Mouse (Mus musculus) MEL (cell line): ENCODE results near the gene Nap1l1. TPM values are rescaled to one million over a fixed set of nuclear protein-coding genes. Genes with fewer than 3 reads are reported as not detected.

ENCODE experiments used
- DNase-seq: peaks from one replicate; pipeline ENCODE4 v3.0.0; 2011; ENCODE audit warnings: low read depth, low spot score
- H3K27ac ChIP-seq: 2 replicates; pipeline ENCODE4 v1.5.1; 2012; ENCODE audit warnings: low read depth, mild to moderate bottlenecking, control low read depth, low read length, moderate library complexity; ENCODE audit not compliant: control insufficient read depth
- H3K27me3 ChIP-seq, 2 experiments: fragments of 150-350 bp in 1 of 2; sonication (generic) in 1 of 2; 2 replicates each; pipeline ENCODE4 v1.6.1; 2012; ENCODE audit warnings: low read length in 2 of 2, mild to moderate bottlenecking in 2 of 2, improper control_type of control experiment in 1 of 2, moderate library complexity in 1 of 2; ENCODE audit not compliant: insufficient read depth in 2 of 2, control insufficient read depth in 1 of 2
- H3K36me3 ChIP-seq, 2 experiments: 2 replicates each; pipeline ENCODE4 v1.6.1; 2012 to 2014; ENCODE audit warnings: low read length in 2 of 2, improper control_type of control experiment in 1 of 2, inconsistent platforms in 1 of 2, mild to moderate bottlenecking in 1 of 2; ENCODE audit not compliant: insufficient read depth in 2 of 2, control insufficient read depth in 1 of 2
- H3K4me1 ChIP-seq, 2 experiments: fragments of 150-350 bp in 1 of 2; sonication (generic) in 1 of 2; 2 replicates each; pipeline ENCODE4 v1.6.1; 2012; ENCODE audit warnings: low read length in 2 of 2, improper control_type of control experiment in 1 of 2, mild to moderate bottlenecking in 1 of 2; ENCODE audit not compliant: insufficient read depth in 2 of 2, control insufficient read depth in 1 of 2
- H3K4me3 ChIP-seq, 2 experiments: fragments of 150-350 bp in 1 of 2; sonication (generic) in 1 of 2; 2 replicates each; pipeline ENCODE4 v1.5.1; 2012; ENCODE audit warnings: low read depth in 2 of 2, low read length in 2 of 2, mild to moderate bottlenecking in 2 of 2, moderate library complexity in 2 of 2, control low read depth in 1 of 2, improper control_type of control experiment in 1 of 2; ENCODE audit not compliant: control insufficient read depth in 1 of 2, insufficient read depth in 1 of 2
- H3K79me2 ChIP-seq: 2 replicates; pipeline ENCODE4 v1.6.1; 2012; ENCODE audit warnings: mild to moderate bottlenecking, low read length, moderate library complexity; ENCODE audit not compliant: control insufficient read depth, poor library complexity, insufficient read depth
- H3K9ac ChIP-seq: 2 replicates; pipeline ENCODE4 v1.6.1; 2012; ENCODE audit warnings: low read depth, mild to moderate bottlenecking, control low read depth, low read length, moderate library complexity; ENCODE audit not compliant: control insufficient read depth, poor library complexity, severe bottlenecking
- H3K9me3 ChIP-seq: fragments of 150-350 bp; sonication (generic); replicated peaks from 2 replicates; pipeline ENCODE4 v1.6.1; 2012; ENCODE audit warnings: mild to moderate bottlenecking, low read length, improper control_type of control experiment, moderate library complexity; ENCODE audit not compliant: insufficient read depth
- CHD1 ChIP-seq: IDR thresholded peaks from 2 replicates; pipeline ENCODE4 v1.6.1; 2012; ENCODE audit warnings: low read depth, mild to moderate bottlenecking, inconsistent platforms, low read length, improper control_type of control experiment
- CHD2 ChIP-seq: IDR thresholded peaks from 2 replicates; pipeline ENCODE4 v1.6.1; 2011; ENCODE audit warnings: low read length, improper control_type of control experiment
- CTCF ChIP-seq, 3 experiments: IDR thresholded peaks in 2 of 3; conservative IDR thresholded peaks in 1 of 3; 2 replicates each; pipeline ENCODE4 v1.5.1; 2011 to 2012; ENCODE audit warnings: low read length in 3 of 3, low read depth in 2 of 3, mild to moderate bottlenecking in 2 of 3, improper control_type of control experiment in 1 of 3, inconsistent platforms in 1 of 3, mixed read lengths in 1 of 3, moderate library complexity in 1 of 3; ENCODE audit not compliant: control insufficient read depth in 1 of 3, insufficient read depth in 1 of 3, poor library complexity in 1 of 3, severe bottlenecking in 1 of 3
- ELF1 ChIP-seq: IDR thresholded peaks from 2 replicates; pipeline ENCODE4 v1.6.1; 2014; ENCODE audit warnings: low read depth, mild to moderate bottlenecking, inconsistent platforms, low read length, improper control_type of control experiment, moderate library complexity
- ETS1 ChIP-seq: IDR thresholded peaks from 2 replicates; pipeline ENCODE4 v1.6.1; 2012; ENCODE audit warnings: low read depth, mild to moderate bottlenecking, inconsistent platforms, low read length, improper control_type of control experiment, moderate library complexity
- GABPA ChIP-seq: IDR thresholded peaks from 2 replicates; pipeline ENCODE4 v1.6.1; 2012; ENCODE audit warnings: low read depth, mild to moderate bottlenecking, inconsistent platforms, low read length, improper control_type of control experiment, moderate library complexity
- GATA1 ChIP-seq: IDR thresholded peaks from 2 replicates; pipeline ENCODE4 v1.6.1; 2011; ENCODE audit warnings: low read depth, low read length, improper control_type of control experiment
- KAT2A ChIP-seq: conservative IDR thresholded peaks from 2 replicates; pipeline ENCODE4 v1.6.1; 2012; ENCODE audit warnings: low read depth, low read length, improper control_type of control experiment, inconsistent platforms
- MAZ ChIP-seq: IDR thresholded peaks from 2 replicates; pipeline ENCODE4 v1.6.1; 2012; ENCODE audit warnings: low read depth, mild to moderate bottlenecking, inconsistent platforms, low read length, improper control_type of control experiment
- MEF2A ChIP-seq: IDR thresholded peaks from 2 replicates; pipeline ENCODE4 v1.6.1; 2014; ENCODE audit warnings: low read depth, mild to moderate bottlenecking, inconsistent platforms, low read length, improper control_type of control experiment; ENCODE audit not compliant: poor library complexity, insufficient replicate concordance, severe bottlenecking; ENCODE audit errors: extremely low read depth
- MXI1 ChIP-seq: IDR thresholded peaks from 2 replicates; pipeline ENCODE4 v1.6.1; 2011; ENCODE audit warnings: mild to moderate bottlenecking, low read depth, low read length, improper control_type of control experiment
- MYC ChIP-seq: IDR thresholded peaks from 2 replicates; pipeline ENCODE4 v1.6.1; 2011; ENCODE audit warnings: low read depth, mild to moderate bottlenecking, low read length, improper control_type of control experiment, moderate library complexity
- NELFE ChIP-seq: IDR thresholded peaks from 2 replicates; pipeline ENCODE4 v1.6.1; 2011; ENCODE audit warnings: low read depth, low read length, improper control_type of control experiment
- NRF1 ChIP-seq: IDR thresholded peaks from 2 replicates; pipeline ENCODE4 v1.6.1; 2014; ENCODE audit warnings: low read depth, mild to moderate bottlenecking, inconsistent platforms, low read length, improper control_type of control experiment, moderate library complexity; ENCODE audit not compliant: poor library complexity, insufficient read depth, severe bottlenecking
- POLR2A ChIP-seq, 2 experiments: IDR thresholded peaks; 2 replicates each; pipeline ENCODE4 v1.6.1; 2011 to 2012; ENCODE audit warnings: low read length in 2 of 2, mild to moderate bottlenecking in 2 of 2, control low read depth in 1 of 2, improper control_type of control experiment in 1 of 2, low read depth in 1 of 2, moderate library complexity in 1 of 2; ENCODE audit not compliant: control insufficient read depth in 1 of 2, insufficient read depth in 1 of 2, poor library complexity in 1 of 2
- POLR2AphosphoS2 ChIP-seq: IDR thresholded peaks from 2 replicates; pipeline ENCODE4 v1.6.1; 2011; ENCODE audit warnings: low read length, improper control_type of control experiment
- POLR2AphosphoS5 ChIP-seq: IDR thresholded peaks from 2 replicates; pipeline ENCODE4 v1.6.1; 2012; ENCODE audit warnings: low read depth, borderline replicate concordance, mild to moderate bottlenecking, inconsistent platforms, low read length, moderate library complexity, mixed read lengths
- RCOR1 ChIP-seq: IDR thresholded peaks from 2 replicates; pipeline ENCODE4 v1.6.1; 2012; ENCODE audit warnings: low read depth, mild to moderate bottlenecking, inconsistent platforms, low read length, improper control_type of control experiment
- SIN3A ChIP-seq: IDR thresholded peaks from 2 replicates; pipeline ENCODE4 v1.6.1; 2012; ENCODE audit warnings: low read length, improper control_type of control experiment, inconsistent platforms
- SMC3 ChIP-seq: IDR thresholded peaks from 2 replicates; pipeline ENCODE4 v1.6.1; 2011; ENCODE audit warnings: low read depth, low read length, improper control_type of control experiment
- TAL1 ChIP-seq: IDR thresholded peaks from 2 replicates; pipeline ENCODE4 v1.6.1; 2012; ENCODE audit warnings: mild to moderate bottlenecking, inconsistent platforms, low read length, moderate library complexity, mixed read lengths
- TBP ChIP-seq: IDR thresholded peaks from 2 replicates; pipeline ENCODE4 v1.8.0; 2011; ENCODE audit warnings: low read depth, low read length, improper control_type of control experiment
- TCF12 ChIP-seq: IDR thresholded peaks from 2 replicates; pipeline ENCODE4 v1.6.1; 2014; ENCODE audit warnings: low read depth, mild to moderate bottlenecking, inconsistent platforms, low read length, improper control_type of control experiment, moderate library complexity
- UBTF ChIP-seq: IDR thresholded peaks from 2 replicates; pipeline ENCODE4 v1.6.1; 2012; ENCODE audit warnings: low read depth, mild to moderate bottlenecking, inconsistent platforms, low read length, improper control_type of control experiment, moderate library complexity, borderline replicate concordance; ENCODE audit not compliant: insufficient read depth
- USF1 ChIP-seq: IDR thresholded peaks from 2 replicates; pipeline ENCODE4 v1.6.1; 2014; ENCODE audit warnings: low read depth, mild to moderate bottlenecking, inconsistent platforms, low read length, improper control_type of control experiment, moderate library complexity
- ZC3H11A ChIP-seq: IDR thresholded peaks from 2 replicates; pipeline ENCODE4 v1.6.1; 2012; ENCODE audit warnings: low read depth, mild to moderate bottlenecking, inconsistent platforms, low read length, improper control_type of control experiment
- ZKSCAN1 ChIP-seq: IDR thresholded peaks from 2 replicates; pipeline ENCODE4 v1.6.1; 2012; ENCODE audit warnings: low read depth, mild to moderate bottlenecking, inconsistent platforms, low read length, improper control_type of control experiment, moderate library complexity
- ZMIZ1 ChIP-seq: IDR thresholded peaks from 2 replicates; pipeline ENCODE4 v1.6.1; 2012; ENCODE audit warnings: low read depth, mild to moderate bottlenecking, inconsistent platforms, low read length, improper control_type of control experiment, moderate library complexity
- ZNF384 ChIP-seq: IDR thresholded peaks from 2 replicates; pipeline ENCODE4 v1.6.1; 2012; ENCODE audit warnings: low read depth, mild to moderate bottlenecking, inconsistent platforms, low read length, improper control_type of control experiment
- polyA plus RNA-seq, 2 experiments: library from polyadenylated mRNA; stranded (reverse) in 1 of 2; unstranded in 1 of 2; fragments of >175 nt in 1 of 2; fragments of >200 nt in 1 of 2; gene quantifications; 2 replicates each; pipeline versions ENCODE4 v1.2.1 to v1.2.4; 2012; ENCODE audit warnings: low replicate concordance in 2 of 2, low read depth in 1 of 2; ENCODE audit not compliant: insufficient read length in 2 of 2, insufficient read depth in 1 of 2, missing spikeins in 1 of 2
- total RNA-seq: library from RNA; depleted of rRNA; stranded (reverse); fragments of 300-350 nt; gene quantifications from 2 replicates; pipeline ENCODE4 v1.2.3, GENCODE M21; 2012

Nap1l1 gene
- total and polyA plus RNA-seq, 3 experiments, result 183 to 591 (median 296) TPM

- no peak for TF ChIP-seq MAZ
- no peak for TF ChIP-seq CHD1
- TF ChIP-seq ZNF384, result no peak
- TF ChIP-seq TBP, result no peak
- no peak for TF ChIP-seq RCOR1
- TF ChIP-seq SMC3, result no peak
- TF ChIP-seq ZC3H11A, result no peak
- TF ChIP-seq NRF1, result no peak
- no peak for TF ChIP-seq GABPA
- TF ChIP-seq CHD2, result no peak
- no peak for TF ChIP-seq TAL1
- Histone ChIP-seq H3K4me1 (no peaks in the 10 kb centered on the region), H3K79me2 (no peaks in the 10 kb centered on the region; the same call in 1 of the 2 replicates)
Observed at GRCm38 (mm10) chr10:111512036-111512568, 39.1 kb downstream of the Nap1l1 start.

DNA sequence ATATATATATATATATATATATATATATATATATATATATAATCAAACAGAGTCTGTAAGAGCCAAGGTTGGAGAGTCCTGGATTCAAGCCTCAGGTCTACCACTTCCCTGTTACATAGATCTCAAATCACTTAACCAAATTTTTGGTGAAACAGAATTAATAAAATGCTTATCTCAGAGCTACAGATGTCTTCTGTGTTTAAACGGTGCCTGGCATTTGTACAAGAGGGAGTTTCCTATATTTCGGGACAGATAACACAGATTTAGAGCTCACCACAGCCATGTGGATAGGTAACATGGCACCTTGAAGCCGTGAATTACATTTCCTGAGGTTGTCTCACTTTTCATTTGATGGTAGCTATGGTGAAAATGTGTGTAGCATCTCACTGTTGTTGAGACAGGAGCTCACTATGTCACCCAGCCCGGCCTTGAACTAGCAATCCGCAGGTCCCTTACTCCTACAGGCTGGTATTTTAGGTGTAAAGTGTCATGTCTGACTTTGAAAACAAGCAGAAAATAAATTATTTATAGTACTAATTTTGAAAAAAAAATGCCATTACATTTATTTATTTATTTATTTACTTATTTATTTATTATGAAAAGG is 41.4 kb downstream of the Nap1l1 start:
- H3K4me1 ChIP-seq, result no peaks in the 10 kb centered on the region
- peak; percentile 61 for DNase-seq
- no peak overlapping the region for H3K4me3 ChIP-seq
- H3K27me3 ChIP-seq, result no peaks in the 10 kb centered on the region; a peak in 1 of 4 replicates
- no peak overlapping the region for H3K9ac ChIP-seq
- H3K79me2 ChIP-seq, result no peaks in the 10 kb centered on the region
- H3K9me3 ChIP-seq, result no peaks in the 10 kb centered on the region
- H3K27ac ChIP-seq, result no peak overlapping the region
- H3K36me3 ChIP-seq, result peaks cover 0 to 8% of the 10 kb centered on the region in 2 experiments; a peak in 1 of 4 replicates
- TF ChIP-seq ELF1 (no peak), CHD2 (no peak), GATA1 (peak; percentile 75), MEF2A (peak; percentile 38; the same call in 1 of the 2 replicates), UBTF (no peak), TCF12 (peak; percentile 89), POLR2AphosphoS2 (no peak), CTCF (IDR thresholded peaks at IDR 0.05 in 2 of 3, conservative IDR thresholded peaks at IDR 0.05 in 1 of 3; ENCODE audit: control insufficient read depth in 1 of 3, insufficient read depth in 1 of 3, low read depth in 2 of 3, low read length in 3 of 3, poor library complexity in 1 of 3, severe bottlenecking in 1 of 3) (no peak), KAT2A (no peak), ETS1 (peak; percentile 80), ZMIZ1 (no peak), TAL1 (peak; percentile 55), ZKSCAN1 (no peak), POLR2A (IDR thresholded peaks at IDR 0.05; ENCODE audit: control insufficient read depth in 1 of 2, insufficient read depth in 1 of 2, low read depth in 1 of 2, low read length in 2 of 2, poor library complexity in 1 of 2) (no peak), TBP (no peak), USF1 (no peak), SIN3A (peak; percentile 48; the same call in 1 of the 2 replicates), POLR2AphosphoS5 (no peak), SMC3 (0 out of 2 replicates have a peak, but pooled peaks have one; percentile 29), ZNF384 (peak; percentile 17; the same call in 1 of the 2 replicates), RCOR1 (peak; percentile 98), GABPA (no peak), ZC3H11A (no peak), MYC (0 out of 2 replicates have a peak, but pooled peaks have one; percentile 29), NELFE (no peak), MXI1 (peak; percentile 35; the same call in 1 of the 2 replicates)

More at GRCm38 (mm10) chr10:111512036-111512568, 39.1 kb downstream of the Nap1l1 start:
- Histone ChIP-seq H3K9ac (no peak overlapping the region), H3K9me3 (no peaks in the 10 kb centered on the region), H3K27ac (no peak overlapping the region), H3K27me3 (no peaks in the 10 kb centered on the region; a peak in 1 of 4 replicates), H3K4me3 (no peak overlapping the region), H3K36me3 (peaks cover 0 to 8% of the 10 kb centered on the region in 2 experiments; a peak in 1 of 4 replicates)
- DNase-seq, result no peak
